Mouse (Mus musculus) hindbrain, embryonic 10.5 days (tissue): ENCODE results near the gene Tmco2. TPM values are rescaled to one million over a fixed set of nuclear protein-coding genes. Genes with fewer than 3 reads are reported as not detected.

Experiments
- polyA plus RNA-seq: library from polyadenylated mRNA; unstranded; fragments of >200 nt; fragmentation: Nextera tagmentation; extraction: Ambion mirVana; gene quantifications from 2 replicates; pipeline ENCODE4 v1.2.1, GENCODE M21; 2016

The Tmco2 gene
- polyA plus RNA-seq, 1 experiment from 2014 or later: not detected

Other genes with a start within 250 kb of the Tmco2 start
- 32.3 and 34.8 TPM in 2 replicates for gene Exo5, start 184.2 kb downstream of the Tmco2 start, polyA plus RNA-seq
- gene Zfp69, start 157.5 kb downstream of the Tmco2 start, polyA plus RNA-seq: 9.2 and 9.3 TPM in 2 replicates
- 15.2 and 19.2 TPM in 2 replicates for gene Smap2, start 92.0 kb downstream of the Tmco2 start, polyA plus RNA-seq
- gene Col9a2, start 69.8 kb downstream of the Tmco2 start, polyA plus RNA-seq: 6.4 and 6.5 TPM in 2 replicates
- 27.9 and 29.6 TPM in 2 replicates for gene Zmpste24, start 11.0 kb downstream of the Tmco2 start, polyA plus RNA-seq
- gene Rlf, start 105.9 kb upstream of the Tmco2 start, polyA plus RNA-seq: 23.9 and 30.8 TPM in 2 replicates
- gene Gm12888, start 215.7 kb upstream of the Tmco2 start, polyA plus RNA-seq: not detected in 2 replicates